Mouse (Mus musculus) hindbrain, embryonic 16.5 days (tissue): ENCODE data around the gene Pax3. TPM values are rescaled to one million over a fixed set of nuclear protein-coding genes. Genes with fewer than 3 reads are reported as not detected.

Experiments
- ATAC-seq: fragments of 200-750 bp; cut with Nextera tagmentation; 2 replicates; pipeline ENCODE4 v1.8.0; 2017; ENCODE audit warnings: moderate TSS enrichment, moderate library complexity
- H3K27ac ChIP-seq: fragments of 300-500 bp; sonication (generic); 2 replicates; pipeline ENCODE4 v1.5.1; 2014; ENCODE audit warnings: low read depth, mild to moderate bottlenecking, control low read depth, low read length, moderate library complexity
- H3K27me3 ChIP-seq: fragments of 300-500 bp; sonication (generic); replicated peaks from 2 replicates; pipeline ENCODE4 v1.6.1; 2014; ENCODE audit warnings: low read length; ENCODE audit not compliant: control insufficient read depth, insufficient read depth
- H3K36me3 ChIP-seq: fragments of 300-500 bp; sonication (generic); 2 replicates; pipeline ENCODE4 v1.6.1; 2014; ENCODE audit warnings: mild to moderate bottlenecking, low read length, moderate library complexity, mixed read lengths; ENCODE audit not compliant: control insufficient read depth, insufficient read depth
- H3K4me1 ChIP-seq: fragments of 300-500 bp; sonication (generic); 2 replicates; pipeline ENCODE4 v1.6.1; 2014; ENCODE audit warnings: low read depth, low read length; ENCODE audit not compliant: control insufficient read depth, insufficient read depth
- H3K4me2 ChIP-seq: fragments of 300-500 bp; sonication (generic); 2 replicates; pipeline ENCODE4 v1.6.1; 2014; ENCODE audit warnings: mild to moderate bottlenecking, low read length, control low read depth, moderate library complexity
- H3K4me3 ChIP-seq: fragments of 300-500 bp; sonication (generic); 2 replicates; pipeline ENCODE4 v1.5.1; 2014; ENCODE audit warnings: mild to moderate bottlenecking, low read length, control low read depth, moderate library complexity
- H3K9ac ChIP-seq: fragments of 300-500 bp; sonication (generic); 2 replicates; pipeline ENCODE4 v1.6.1; 2014; ENCODE audit warnings: low read depth, mild to moderate bottlenecking, control low read depth, low read length, moderate library complexity
- H3K9me3 ChIP-seq: fragments of 300-500 bp; sonication (generic); 2 replicates; pipeline ENCODE4 v1.6.1; 2014; ENCODE audit warnings: mild to moderate bottlenecking, low read length, moderate library complexity; ENCODE audit not compliant: control insufficient read depth
- WGBS: fragments of 180-500 bp; shearing (Covaris S2); extraction: QIAGEN DNeasy Blood & Tissue Kit; methylation state at CpG from one replicate; pipeline ENCODE4 v1.1.7; 2014; 5-methylcytosine and 5-hydroxymethylcytosine counted together
- polyA plus RNA-seq: library from polyadenylated mRNA; unstranded; fragments of >200 nt; fragmentation: Nextera tagmentation; extraction: Ambion mirVana; gene quantifications from 2 replicates; pipeline ENCODE4 v1.2.1, GENCODE M21; 2015

Pax3 gene
- polyA plus RNA-seq, 1 experiment from 2014 or later: 11.7 TPM

- no peak overlapping the region for H3K27ac ChIP-seq
- peak overlapping the region; percentile 94 for H3K4me2 ChIP-seq
- H3K4me1 ChIP-seq: peaks cover 20% of the 10 kb centered on the region
- H3K27me3 ChIP-seq: peaks cover 57% of the 10 kb centered on the region
- H3K4me3 ChIP-seq: peak overlapping the region; percentile 59
- no peaks in the 10 kb centered on the region for H3K36me3 ChIP-seq
- peak; percentile 60 for ATAC-seq
- 1% methylated on average over 36 of the region's 36 CpGs for WGBS
- no peaks in the 10 kb centered on the region for H3K9me3 ChIP-seq
- H3K9ac ChIP-seq: no peak overlapping the region
Observed at GRCm38 (mm10) chr1:78215749-78216508, 19.0 kb upstream of the Pax3 start.

- no peak overlapping the region for H3K9ac ChIP-seq
- peaks cover 4% of the 10 kb centered on the region for H3K4me1 ChIP-seq
- 1% methylated on average over 5 of the region's 5 CpGs for WGBS
- H3K27ac ChIP-seq: no peak overlapping the region
- no peaks in the 10 kb centered on the region for H3K36me3 ChIP-seq
- no peak overlapping the region for H3K4me2 ChIP-seq
- H3K9me3 ChIP-seq: no peaks in the 10 kb centered on the region
- H3K27me3 ChIP-seq: peaks cover 74% of the 10 kb centered on the region
- ATAC-seq: no peak
- no peak overlapping the region for H3K4me3 ChIP-seq
Observed at GRCm38 (mm10) chr1:78211041-78211440, 14.1 kb upstream of the Pax3 start.

GRCm38 (mm10) chr1:78210568-78210967 is 13.6 kb upstream of the Pax3 start:
- no peak for ATAC-seq
- WGBS: under 1% methylated on average over 15 of the region's 15 CpGs
- Histone ChIP-seq H3K27ac (no peak overlapping the region), H3K9ac (no peak overlapping the region), H3K9me3 (no peaks in the 10 kb centered on the region), H3K27me3 (peaks cover 78% of the 10 kb centered on the region), H3K36me3 (no peaks in the 10 kb centered on the region), H3K4me3 (no peak overlapping the region), H3K4me2 (no peak overlapping the region), H3K4me1 (no peaks in the 10 kb centered on the region)

- Histone ChIP-seq H3K9me3 (no peaks in the 10 kb centered on the region), H3K9ac (no peak overlapping the region), H3K4me1 (0 out of 2 replicates have a peak, but pooled peaks cover 4% of the 10 kb centered on the region), H3K27me3 (peaks cover 79% of the 10 kb centered on the region), H3K4me3 (no peak overlapping the region), H3K36me3 (no peaks in the 10 kb centered on the region), H3K27ac (no peak overlapping the region), H3K4me2 (no peak overlapping the region)
- ATAC-seq: no peak
- WGBS: 18% methylated on average over 9 of the region's 9 CpGs
Observed at GRCm38 (mm10) chr1:78208281-78208814, 11.4 kb upstream of the Pax3 start.

GRCm38 (mm10) chr1:78204341-78204740 is 7.4 kb upstream of the Pax3 start:
- H3K4me1 ChIP-seq: peaks cover 4% of the 10 kb centered on the region; the same call in 1 of the 2 replicates
- peaks cover 63% of the 10 kb centered on the region for H3K27me3 ChIP-seq
- 32% methylated on average over 4 of the region's 4 CpGs for WGBS

GRCm38 (mm10) chr1:78203622-78204211 is 6.8 kb upstream of the Pax3 start:
- peaks cover 4% of the 10 kb centered on the region; the same call in 1 of the 2 replicates for H3K4me1 ChIP-seq
- H3K4me2 ChIP-seq: peak overlapping the region; percentile 55
- 1% methylated on average over 33 of the region's 33 CpGs for WGBS
- H3K27ac ChIP-seq: no peak overlapping the region
- peaks cover 65% of the 10 kb centered on the region for H3K27me3 ChIP-seq
- no peaks in the 10 kb centered on the region for H3K9me3 ChIP-seq
- H3K36me3 ChIP-seq: no peaks in the 10 kb centered on the region
- H3K9ac ChIP-seq: peak overlapping the region; percentile 35; the same call in 1 of the 2 replicates
- peak overlapping the region; percentile 33 for H3K4me3 ChIP-seq
- peak; percentile 61; the same call in 1 of the 2 replicates for ATAC-seq

More at GRCm38 (mm10) chr1:78204341-78204740, 7.4 kb upstream of the Pax3 start:
- no peak for ATAC-seq
- H3K4me3 ChIP-seq: no peak overlapping the region
- H3K9me3 ChIP-seq: no peaks in the 10 kb centered on the region
- no peak overlapping the region for H3K27ac ChIP-seq
- H3K36me3 ChIP-seq: no peaks in the 10 kb centered on the region
- peak overlapping the region; percentile 55 for H3K4me2 ChIP-seq
- no peak overlapping the region for H3K9ac ChIP-seq

GRCm38 (mm10) chr1:78203086-78203614 is 6.2 kb upstream of the Pax3 start:
- peak; percentile 41; the same call in 1 of the 2 replicates for ATAC-seq
- peaks cover 65% of the 10 kb centered on the region for H3K27me3 ChIP-seq
- peaks cover 4% of the 10 kb centered on the region; the same call in 1 of the 2 replicates for H3K4me1 ChIP-seq
- peak overlapping the region; percentile 55 for H3K4me2 ChIP-seq
- no peaks in the 10 kb centered on the region for H3K36me3 ChIP-seq
- H3K27ac ChIP-seq: no peak overlapping the region
- 0 out of 2 replicates have a peak overlapping the region, but pooled peaks have one; percentile 35 for H3K9ac ChIP-seq
- H3K9me3 ChIP-seq: no peaks in the 10 kb centered on the region
- WGBS: under 1% methylated on average over 13 of the region's 14 CpGs
- H3K4me3 ChIP-seq: peak overlapping the region; percentile 33

- H3K9ac ChIP-seq: no peak overlapping the region
- peak overlapping the region; percentile 55 for H3K4me2 ChIP-seq
- H3K4me3 ChIP-seq: peak overlapping the region; percentile 33
- H3K27ac ChIP-seq: no peak overlapping the region
- no peak for ATAC-seq
- no peaks in the 10 kb centered on the region for H3K36me3 ChIP-seq
- 2% methylated on average over 21 of the region's 23 CpGs for WGBS
- H3K9me3 ChIP-seq: no peaks in the 10 kb centered on the region
- peaks cover 4% of the 10 kb centered on the region; the same call in 1 of the 2 replicates for H3K4me1 ChIP-seq
- H3K27me3 ChIP-seq: peaks cover 60% of the 10 kb centered on the region
Observed at GRCm38 (mm10) chr1:78202466-78203085, 5.6 kb upstream of the Pax3 start.
